Mouse (Mus musculus): ENCODE results near the gene Mpzl2.
"Not testable (repeated sequence)": the region's sequence is repeated elsewhere in the genome, so short reads cannot be mapped to it uniquely, and the experiment has no call there.

Gene Mpzl2

DNA sequence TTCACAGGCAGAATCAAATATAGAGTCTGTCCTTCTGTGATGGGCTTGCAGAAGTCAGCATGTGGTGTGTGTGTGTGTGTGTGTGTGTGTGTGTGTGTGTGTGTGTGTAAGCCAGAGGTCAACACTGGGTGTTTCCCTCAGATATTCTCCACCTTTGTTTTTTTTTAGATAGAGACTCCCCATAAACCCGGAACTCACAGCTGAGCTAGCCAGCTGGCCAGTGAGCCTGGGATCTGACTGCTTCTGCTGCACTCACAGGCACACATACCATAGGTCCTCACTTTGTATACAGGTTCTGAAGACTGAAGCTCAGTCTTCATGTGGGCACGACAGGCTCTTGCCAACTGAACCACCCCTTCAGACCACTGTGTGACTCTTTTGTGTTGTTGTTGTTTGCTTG lies 7.3 kb upstream of the Mpzl2 start:
- DNase-seq (ENCODE audit: low read depth, low spot score), result no peak

DNA sequence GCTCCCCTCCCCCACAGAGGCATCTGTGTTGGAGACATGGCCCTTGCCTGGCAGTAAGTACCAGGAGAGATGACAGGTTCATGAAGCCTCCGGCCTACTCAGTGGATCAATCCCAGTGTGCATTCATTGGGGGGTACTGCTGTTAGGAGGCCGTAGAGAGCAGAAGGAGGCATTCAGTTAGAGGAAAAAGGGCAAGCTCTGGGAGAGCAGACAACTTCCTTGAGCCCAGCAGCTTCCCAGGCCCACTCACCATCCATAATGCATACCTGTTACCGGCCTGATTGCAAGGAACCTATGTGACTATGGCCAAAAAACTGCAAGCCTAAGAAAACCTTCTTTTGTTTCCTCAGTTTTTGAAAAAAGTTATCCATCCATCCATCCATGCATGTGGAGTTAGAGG lies 5.1 kb upstream of the Mpzl2 start:
- no peak for DNase-seq (ENCODE audit: low read depth, low spot score)

DNA sequence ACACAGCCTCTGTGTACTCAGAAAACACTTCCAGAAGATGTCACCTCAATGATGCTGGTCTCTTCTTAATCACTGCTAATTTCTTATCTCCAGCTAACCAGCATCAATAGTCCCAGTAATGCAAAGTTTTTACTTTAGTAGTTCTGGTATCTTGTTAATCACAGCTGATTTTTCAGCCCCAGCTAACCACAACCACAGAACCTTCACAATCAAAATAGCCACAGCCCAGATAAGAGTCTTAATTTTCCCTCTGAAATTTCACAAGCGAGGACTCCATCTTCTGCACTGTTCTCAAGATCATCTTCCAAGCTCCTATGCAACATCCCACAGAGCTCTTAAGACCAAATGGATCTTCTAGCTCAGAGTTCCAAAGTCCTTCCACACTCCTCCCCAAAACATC lies 1.8 kb upstream of the Mpzl2 start:
- DNase-seq (ENCODE audit: low read depth, low spot score), result not testable (repeated sequence)

DNA sequence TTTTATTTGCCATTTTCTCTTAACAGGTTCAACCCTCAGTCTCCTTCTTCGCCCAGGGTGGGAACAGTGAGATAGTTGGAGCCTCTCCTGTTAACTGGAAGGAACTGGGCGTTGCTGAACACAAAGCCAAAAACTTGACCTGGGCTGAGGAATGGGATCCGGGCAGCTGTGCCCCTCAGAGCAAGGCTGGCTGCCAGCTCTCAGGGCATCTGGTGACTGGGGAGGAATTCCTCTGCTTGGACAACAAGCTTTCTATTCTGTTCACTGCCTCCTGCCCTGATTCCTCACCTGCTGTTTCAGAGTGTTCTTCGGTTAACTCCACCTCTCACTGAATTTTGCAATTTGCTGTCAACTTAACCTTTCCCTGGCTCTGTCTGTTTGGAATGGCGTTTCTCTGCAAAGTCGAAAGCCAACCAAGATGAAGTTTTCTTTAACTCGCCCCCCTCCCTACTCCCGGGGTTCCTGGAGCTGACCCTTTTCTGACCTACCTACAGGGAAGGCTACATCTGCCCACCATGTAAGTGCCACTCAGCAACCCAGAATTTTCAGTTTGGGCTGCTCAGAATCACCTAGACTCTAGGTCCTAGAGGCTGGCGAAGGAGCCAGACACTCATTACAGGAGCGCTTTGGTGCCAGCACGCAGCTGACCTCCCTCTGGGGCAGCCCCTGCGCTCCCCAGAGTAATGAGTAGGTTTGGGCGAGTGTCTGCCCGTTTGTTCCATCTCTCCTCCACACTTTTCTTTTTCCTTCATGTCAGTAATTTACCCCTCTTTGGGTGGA lies 657 bp downstream of the Mpzl2 start:
- no peak for DNase-seq (ENCODE audit: low read depth, low spot score)

DNA sequence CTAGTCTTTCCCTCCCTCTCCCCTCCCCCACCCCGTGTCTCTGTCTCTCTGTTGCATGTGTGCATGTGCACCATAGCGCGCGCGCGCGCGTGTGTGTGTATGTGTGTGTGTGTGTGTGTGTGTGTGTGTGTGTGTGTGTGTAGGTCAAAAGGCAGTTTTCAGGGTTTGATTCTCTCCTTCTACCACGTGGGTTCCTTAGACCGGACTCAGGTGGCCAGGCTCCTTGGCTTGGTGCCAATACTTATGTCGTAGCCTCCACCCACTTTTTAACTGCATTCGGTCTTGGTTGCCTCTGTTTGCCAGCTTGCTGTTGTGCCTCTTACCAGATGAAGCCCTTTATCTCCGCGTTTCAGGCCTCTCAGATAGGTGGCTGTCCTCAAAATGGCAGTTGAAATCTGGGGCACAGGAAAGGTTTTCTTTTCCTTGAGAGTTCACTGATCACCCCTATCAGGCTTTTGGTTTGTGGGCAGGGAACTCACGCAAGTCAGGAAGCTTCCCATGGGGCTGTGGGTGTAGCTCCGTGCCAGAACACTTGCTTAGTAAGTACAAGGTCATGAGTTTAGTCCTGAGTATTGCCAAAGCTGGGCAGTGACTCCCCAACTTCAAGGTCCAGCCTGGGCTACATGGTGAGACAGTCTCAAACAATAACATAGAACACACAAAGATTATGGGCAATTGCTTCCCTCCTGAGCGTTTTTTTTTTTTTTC lies 1.7 kb downstream of the Mpzl2 start:
- DNase-seq (ENCODE audit: low read depth, low spot score), result peak; percentile 39

DNA sequence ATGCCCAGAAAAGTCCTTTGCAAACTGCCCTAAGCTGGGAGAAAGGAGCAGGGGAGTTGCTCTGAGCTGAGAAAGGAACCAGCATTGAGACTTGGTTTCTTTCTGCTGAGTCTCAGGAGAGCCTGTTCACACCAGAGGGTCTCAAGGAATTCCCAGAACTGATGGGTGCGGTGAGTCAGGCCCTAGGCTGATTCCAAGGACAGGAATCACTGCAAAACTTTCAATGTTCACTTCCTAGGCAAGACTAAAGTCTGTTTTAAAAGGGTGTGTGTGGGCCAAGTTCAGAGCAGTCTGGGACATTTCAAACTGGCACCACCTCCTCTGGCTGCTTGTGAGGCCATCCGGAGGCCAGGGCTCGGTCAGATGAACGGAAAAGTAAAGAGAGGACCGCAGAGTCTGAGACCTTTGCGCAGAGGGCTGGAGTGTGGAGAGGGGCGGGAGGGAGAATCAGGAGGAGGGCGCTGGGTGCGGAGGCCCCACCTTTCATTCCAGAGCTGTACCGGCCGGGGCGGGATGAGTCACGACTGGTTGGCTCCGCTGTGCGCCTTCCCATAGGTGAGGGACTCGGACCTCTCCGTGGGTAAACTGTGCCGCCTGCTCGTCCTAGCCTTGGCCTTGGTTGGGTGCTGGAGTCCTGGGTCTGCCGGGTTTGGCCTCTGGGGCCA lies 2.6 kb downstream of the Mpzl2 start:
- DNase-seq (ENCODE audit: low read depth, low spot score), result no peak

DNA sequence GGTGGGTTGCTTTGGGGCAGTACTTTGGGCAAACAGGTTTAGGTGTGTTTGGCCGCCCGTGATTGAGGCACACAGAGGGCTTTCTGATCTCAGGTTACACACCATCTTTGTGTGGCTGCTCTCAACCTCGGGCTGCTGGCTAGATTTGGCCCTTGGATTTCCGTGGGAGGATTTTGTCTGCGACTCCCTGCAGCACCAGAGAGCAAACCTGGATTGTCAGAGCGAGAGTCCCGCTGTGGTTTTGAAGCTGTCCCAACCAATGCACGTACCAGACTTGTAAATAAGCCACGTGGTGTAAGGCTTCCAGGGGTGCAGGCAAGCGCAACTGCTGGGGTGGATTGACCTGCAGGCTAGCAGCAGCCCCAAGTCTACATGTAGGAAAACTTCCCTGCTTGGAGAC lies 3.3 kb downstream of the Mpzl2 start:
- peak; percentile 30 for DNase-seq (ENCODE audit: low read depth, low spot score)

DNA sequence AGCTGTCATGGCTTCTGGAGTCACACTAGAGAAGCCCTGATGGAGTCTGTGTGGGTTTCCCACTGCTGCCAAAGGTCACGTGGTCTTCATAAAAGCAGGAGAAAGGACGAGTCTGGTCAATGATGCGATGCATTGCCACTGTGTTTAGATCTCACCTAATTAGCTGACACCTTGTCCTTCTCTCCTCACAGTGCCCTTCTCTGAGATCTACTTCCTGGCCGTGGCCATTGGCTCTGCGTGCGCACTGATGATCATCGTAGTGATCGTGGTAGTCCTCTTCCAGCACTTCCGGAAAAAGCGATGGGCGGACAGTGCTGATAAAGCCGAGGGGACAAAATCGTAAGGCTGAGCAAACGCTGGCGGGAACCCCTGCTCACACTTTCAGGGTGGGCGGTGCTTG lies 7.4 kb downstream of the Mpzl2 start:
- DNase-seq (ENCODE audit: low read depth, low spot score), result no peak

DNA sequence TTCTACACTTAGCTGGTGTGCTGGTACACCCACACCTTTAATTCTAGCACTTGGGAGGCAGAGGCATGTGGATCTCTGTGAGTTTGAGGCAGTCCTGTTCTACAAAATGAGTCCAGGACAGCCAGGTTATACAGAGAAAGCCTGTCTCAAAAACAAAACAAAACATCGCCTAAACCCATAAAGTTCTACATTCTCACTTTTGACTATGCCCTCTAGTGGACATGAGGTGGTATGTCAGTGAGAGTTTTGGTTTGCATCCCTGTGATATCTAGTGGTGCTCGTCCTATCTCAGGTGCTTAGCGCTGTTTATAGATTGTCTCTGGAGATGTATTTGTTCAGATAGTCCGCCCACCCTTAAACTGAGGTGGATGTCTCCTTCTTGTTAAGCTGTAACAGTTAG lies 8.9 kb downstream of the Mpzl2 start:
- peak; percentile 60 for DNase-seq (ENCODE audit: low read depth, low spot score)

DNA sequence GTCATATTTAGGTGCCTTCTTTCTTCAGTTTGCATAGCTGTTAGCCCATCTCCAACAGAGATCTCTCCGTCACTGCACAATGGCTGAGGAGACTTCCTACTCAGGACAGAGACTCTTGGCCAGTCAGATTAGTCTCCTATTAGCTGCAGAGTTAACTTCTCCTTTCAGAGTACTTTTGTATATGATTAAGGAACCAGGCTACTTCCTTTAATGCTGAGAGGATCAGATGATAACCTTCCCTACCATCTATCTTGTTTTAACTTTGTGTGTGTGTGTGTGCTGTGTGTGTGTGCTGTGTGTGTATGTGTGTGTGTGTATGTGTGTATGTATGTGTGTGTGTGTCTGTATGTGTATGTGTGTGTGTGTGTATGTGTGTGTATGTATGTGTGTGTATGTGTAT lies 10.1 kb downstream of the Mpzl2 start:
- DNase-seq (ENCODE audit: low read depth, low spot score), result no peak

DNA sequence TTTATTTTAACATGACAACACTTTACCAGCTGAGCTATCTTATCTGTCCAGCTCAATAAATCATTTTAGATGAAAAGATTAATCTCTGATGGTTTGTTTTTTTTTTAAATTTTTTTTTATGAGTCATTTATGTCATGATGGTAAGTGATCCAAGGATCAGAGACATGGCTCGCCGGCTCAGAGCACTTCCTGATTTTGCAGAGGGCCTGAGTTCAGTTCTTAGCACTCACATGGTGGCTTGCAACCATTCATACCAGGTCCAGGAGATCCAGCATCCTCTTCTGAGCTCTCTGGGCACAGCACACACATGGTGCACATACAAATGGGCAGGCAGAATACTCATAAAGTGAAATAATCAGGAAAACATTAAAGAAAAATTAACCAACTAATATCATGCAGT lies 10.7 kb downstream of the Mpzl2 start:
- DNase-seq (ENCODE audit: low read depth, low spot score), result no peak

DNA sequence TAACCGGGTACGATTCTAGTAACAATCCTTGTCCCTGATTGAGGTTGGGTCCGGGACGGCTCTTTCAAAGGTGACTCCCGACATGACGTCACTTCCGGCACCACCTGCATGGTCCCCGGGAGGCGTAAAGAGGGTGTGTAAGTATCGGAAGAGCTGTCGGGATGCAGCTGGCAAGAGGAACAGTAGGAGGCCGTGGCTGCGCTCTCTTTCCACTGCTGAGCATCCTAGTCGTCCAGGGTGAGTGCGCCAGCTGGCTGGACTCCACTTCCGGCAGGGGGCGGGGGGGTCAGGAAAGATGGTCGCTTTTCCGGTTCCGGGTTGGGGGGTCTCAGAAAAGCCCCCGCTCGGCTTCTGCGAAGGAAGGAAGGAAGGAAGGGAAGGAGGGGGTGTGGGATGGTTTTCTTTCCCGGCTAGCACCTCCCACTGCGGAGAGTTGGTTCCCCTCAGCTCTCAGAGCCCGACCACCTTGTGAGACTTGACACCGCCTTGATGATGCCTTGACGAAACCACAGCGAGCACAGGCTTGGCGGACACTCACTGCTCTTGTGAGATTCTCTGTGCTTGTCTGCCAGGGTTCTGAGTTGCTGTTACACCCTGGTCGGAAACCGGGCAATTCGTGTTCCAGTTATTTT lies 15.6 kb downstream of the Mpzl2 start, which contains the start of gene Mpzl3:
Gene Mpzl3 (plus strand): TSS at position 105 of the 632 bp plus-strand sequence.
- peak; percentile 90 for DNase-seq (ENCODE audit: low read depth, low spot score)

DNA sequence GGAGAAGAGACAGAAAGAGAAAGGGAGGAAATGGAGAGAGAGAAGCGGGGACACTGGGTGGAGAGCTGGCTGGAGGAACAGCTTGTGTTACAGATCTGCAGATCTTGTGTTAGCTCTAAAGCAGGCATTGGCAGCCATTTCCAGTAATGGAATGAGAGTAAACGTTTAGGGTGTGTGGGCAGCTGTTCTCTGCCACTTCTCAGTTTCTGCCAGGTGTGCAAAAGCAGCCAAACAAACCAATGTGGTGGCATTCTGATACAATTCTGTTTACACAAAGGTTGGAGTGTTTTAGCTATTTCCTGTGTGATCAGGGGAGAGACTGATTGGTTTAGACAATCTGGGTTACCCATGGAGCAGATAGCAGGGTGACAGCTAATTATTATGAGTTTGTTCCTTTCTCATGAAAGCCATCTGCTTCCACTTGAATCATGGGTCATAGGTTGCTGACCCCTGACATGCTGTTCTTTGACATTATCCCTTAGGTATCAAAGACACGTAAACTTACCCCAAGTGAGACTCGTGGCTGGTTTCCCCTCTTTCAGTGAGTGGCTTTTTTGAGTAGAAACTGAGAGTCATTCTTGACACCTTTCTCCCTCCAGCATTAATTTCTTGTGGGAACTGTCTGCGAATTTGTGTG lies 18.8 kb downstream of the Mpzl2 start:
- DNase-seq (ENCODE audit: low read depth, low spot score), result peak; percentile 52

DNA sequence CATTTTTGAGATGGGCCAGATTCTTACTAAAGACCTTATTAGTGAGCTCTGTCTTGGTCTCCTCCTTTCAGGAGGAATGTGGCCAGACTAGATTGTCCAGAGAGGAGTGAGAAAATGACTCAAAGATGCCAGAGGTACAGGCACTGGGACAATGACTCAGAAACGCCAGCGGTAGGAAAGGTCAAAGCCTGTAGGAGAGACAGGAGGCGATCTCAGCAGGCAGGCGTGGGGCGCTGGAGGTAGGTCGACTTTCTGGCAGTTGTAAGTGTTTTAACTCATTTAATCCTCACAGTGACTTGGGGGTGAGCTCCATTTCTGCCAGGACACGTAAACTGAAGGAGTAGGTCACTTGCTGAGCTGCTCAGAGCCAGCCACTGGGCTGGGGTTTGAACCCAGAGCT lies 20.6 kb downstream of the Mpzl2 start:
- no peak for DNase-seq (ENCODE audit: low read depth, low spot score)

DNA sequence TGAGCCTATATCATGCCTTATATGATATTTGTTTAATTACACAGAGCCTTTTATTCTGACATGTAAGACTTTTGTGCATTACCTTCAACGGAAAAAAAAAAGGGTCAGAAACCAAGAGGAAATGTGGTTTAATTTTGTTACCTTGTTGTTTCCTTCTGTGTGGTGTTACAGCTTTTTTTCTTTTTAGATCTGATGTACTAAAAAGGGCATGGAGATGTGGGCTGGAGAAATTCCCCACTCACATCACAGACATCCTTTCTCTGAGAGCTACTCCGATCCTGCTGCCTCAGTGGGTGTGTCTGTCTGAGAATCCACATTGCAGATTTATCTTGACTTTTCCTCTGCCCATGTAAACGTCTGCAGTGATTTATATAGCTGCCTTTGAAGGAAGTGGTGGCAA lies 23.1 kb downstream of the Mpzl2 start:
- peak; percentile 81 for DNase-seq (ENCODE audit: low read depth, low spot score)

DNA sequence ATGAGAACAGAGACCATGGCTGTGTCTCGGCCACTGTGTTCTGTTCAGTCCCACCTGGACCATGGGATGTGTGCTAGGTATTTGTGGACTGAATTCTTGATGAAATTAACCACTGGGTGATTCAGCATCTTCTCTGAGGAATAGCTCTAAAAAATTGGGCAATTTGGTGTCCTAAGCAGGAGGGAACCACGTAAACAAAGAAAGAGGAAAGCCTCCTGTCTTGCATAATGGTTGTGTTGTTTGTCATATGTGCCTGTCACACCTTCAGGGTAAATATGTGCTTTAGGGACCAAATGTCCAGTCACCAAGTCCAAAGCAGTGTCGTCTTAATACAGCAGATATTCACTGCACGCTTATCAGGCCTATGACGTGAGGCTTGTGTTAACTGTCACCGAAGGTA lies 24.8 kb downstream of the Mpzl2 start:
- no peak for DNase-seq (ENCODE audit: low read depth, low spot score)

DNA sequence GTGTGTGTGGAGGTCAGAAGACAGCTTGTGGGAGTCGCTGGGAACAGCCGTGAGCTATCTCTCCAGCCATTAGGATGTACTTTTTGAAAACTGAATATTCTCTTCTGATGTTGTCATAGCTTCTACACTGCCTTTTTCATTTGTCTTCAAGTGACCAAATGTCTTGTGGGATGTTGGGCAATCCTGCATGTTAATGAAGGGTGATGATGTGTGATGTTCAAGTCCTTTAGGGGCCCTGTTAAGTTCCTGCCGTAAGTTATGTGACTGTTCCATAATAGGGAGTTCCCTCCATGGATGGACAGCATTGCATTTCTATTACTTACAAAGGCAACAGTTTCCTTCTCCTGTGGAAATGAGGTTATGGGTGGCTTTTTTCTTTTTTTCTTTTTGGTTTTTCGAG lies 27.1 kb downstream of the Mpzl2 start:
- DNase-seq (ENCODE audit: low read depth, low spot score), result no peak

DNA sequence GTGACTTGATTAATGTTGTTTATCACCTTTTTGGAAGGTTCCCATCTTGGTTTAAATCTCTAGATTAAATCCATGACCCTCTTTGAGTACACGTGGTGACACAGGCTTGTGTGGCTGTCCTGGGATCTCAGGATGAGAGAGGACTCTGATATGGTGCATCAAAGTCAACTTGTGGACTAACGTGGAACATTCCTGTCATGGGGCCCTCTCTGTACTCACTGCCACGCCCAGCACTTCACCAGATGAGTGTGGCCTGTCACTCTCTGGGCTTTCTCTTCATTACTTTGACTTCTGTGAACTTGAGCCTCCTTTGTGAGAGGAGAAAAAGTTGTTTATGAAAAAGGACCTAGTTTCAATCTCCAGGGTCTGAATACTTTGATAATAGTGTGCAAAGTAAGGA lies 32.2 kb downstream of the Mpzl2 start:
- DNase-seq (ENCODE audit: low read depth, low spot score), result no peak

DNA sequence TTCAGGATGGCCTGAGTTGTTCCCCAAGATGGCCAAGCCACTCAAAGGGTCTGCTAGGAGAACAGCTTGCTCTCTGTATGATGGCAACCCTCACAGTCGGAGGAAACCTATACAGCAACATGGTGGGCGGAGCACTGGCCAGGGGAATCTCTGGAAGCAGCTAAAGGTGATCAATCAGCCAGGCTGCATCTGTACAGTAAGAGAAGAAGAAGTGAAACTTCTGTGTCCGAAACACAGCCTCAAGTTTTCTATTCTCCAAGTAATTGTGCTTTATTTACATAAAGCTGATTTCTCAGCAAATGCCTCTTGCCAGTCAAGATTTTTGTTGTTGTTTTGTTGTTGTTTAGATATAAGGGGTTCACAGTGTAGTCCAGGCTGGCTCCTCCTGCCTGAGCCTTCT lies 38.3 kb downstream of the Mpzl2 start:
- DNase-seq (ENCODE audit: low read depth, low spot score), result no peak

DNA sequence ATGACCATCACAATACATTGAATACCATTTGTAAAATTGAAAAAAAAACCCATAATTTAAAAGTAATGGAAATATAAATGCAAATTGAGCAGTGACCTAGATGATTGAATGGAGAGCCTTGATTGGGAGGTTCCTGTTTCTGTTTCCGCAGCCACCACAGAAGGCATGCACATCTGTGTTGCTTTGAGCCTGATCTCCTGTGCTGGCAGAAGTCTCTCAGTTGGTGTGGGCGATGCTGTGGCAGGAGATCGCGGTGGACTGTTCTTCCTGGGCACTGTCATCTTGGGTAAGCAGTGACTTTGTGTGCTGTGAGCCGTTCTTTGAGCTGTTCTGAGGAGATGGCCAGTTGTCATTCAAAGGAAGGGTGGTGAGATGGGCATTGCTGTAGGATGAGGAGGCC lies 39.4 kb downstream of the Mpzl2 start, which contains the start of gene Jaml:
Gene Jaml (plus strand): TSS at position 173 of the 400 bp plus-strand sequence.
- peak; percentile 58 for DNase-seq (ENCODE audit: low read depth, low spot score)

DNA sequence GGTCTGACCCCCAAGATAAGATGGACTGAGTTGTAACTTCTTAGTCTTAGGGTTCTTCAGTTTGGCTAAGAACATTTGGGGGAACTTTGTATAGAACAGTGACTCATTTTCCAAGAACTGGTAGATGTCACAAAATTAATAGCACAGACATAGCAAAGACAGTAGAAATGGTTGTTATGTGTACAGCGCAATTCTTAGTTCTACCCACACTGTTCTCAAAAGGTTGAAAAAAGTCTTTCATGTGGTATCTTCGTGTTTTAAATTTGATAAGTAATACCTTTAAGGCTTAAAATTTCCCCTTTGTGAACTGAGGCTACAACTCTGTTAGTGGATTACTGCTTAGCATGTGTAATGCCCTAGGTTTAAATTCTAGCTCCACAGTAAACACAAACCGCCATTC lies 43.5 kb downstream of the Mpzl2 start:
- peak; percentile 50 for DNase-seq (ENCODE audit: low read depth, low spot score)

DNA sequence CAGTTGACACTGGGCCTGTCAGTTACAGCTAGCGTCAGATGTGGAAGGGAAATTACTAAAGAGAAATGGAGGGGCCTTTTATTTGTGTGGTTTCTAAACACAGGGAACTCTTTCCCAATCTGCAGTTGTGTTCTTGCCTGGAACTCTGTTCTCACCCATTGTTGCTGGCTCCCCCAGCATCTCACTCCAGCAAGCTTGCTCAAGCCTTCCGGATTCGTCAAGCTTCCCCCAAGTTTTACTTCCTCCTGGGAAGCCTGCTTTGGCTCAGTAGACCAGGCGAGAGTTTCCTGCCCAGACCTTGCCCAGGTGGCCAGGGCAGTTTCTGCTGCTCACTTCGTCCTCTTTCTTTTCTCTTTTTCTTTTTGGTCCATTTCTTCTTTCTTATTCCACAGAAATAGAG lies 45.0 kb downstream of the Mpzl2 start:
- no peak for DNase-seq (ENCODE audit: low read depth, low spot score)

All from CD4-positive helper T cell, adult 2 months (primary cell).